Mouse (Mus musculus): ENCODE results near the gene Snapin. TPM values are rescaled to one million over a fixed set of nuclear protein-coding genes. Genes with fewer than 3 reads are reported as not detected.

The Snapin gene
- polyA plus RNA-seq, 1 experiment: 7.1 TPM

GRCm38 (mm10) chr3:90445417-90446200, 45.2 kb downstream of the Snapin start:
- no peak overlapping the region; the same call in 1 of the 2 replicates for H3K27ac ChIP-seq (ENCODE audit: insufficient read depth, low read depth, low read length)
- H3K36me3 ChIP-seq (ENCODE audit: control insufficient read depth, insufficient read depth, low read length): no peaks in the 10 kb centered on the region
- no peaks in the 10 kb centered on the region for H3K27me3 ChIP-seq (ENCODE audit: control insufficient read depth, insufficient read depth, low read length)
- no peak overlapping the region for H3K4me3 ChIP-seq (ENCODE audit: low read depth, low read length)
- TF ChIP-seq CTCF (IDR thresholded peaks at IDR 0.05; ENCODE audit: extremely low read depth, insufficient read length, insufficient replicate concordance, low read depth, low read length) (no peak), POLR2A (IDR thresholded peaks at IDR 0.05; ENCODE audit: low read depth, low read length) (no peak)
- no peaks in the 10 kb centered on the region for H3K4me1 ChIP-seq (ENCODE audit: control insufficient read depth, insufficient read depth, insufficient read length, low read length)
- 83% methylated on average over 11 of the region's 11 CpGs for WGBS

- 90% methylated on average over 3 of the region's 3 CpGs for WGBS
- no peaks in the 10 kb centered on the region for H3K27me3 ChIP-seq (ENCODE audit: control insufficient read depth, insufficient read depth, low read length)
- no peak for TF ChIP-seq CTCF (IDR thresholded peaks at IDR 0.05; ENCODE audit: extremely low read depth, insufficient read length, insufficient replicate concordance, low read depth, low read length)
- no peak for TF ChIP-seq POLR2A (IDR thresholded peaks at IDR 0.05; ENCODE audit: low read depth, low read length)
Measured at GRCm38 (mm10) chr3:90443977-90444376, 46.9 kb downstream of the Snapin start.

GRCm38 (mm10) chr3:90440756-90441155, 50.1 kb downstream of the Snapin start:
- Histone ChIP-seq H3K4me3 (ENCODE audit: low read depth, low read length) (no peak overlapping the region), H3K36me3 (ENCODE audit: control insufficient read depth, insufficient read depth, low read length) (no peaks in the 10 kb centered on the region), H3K4me1 (ENCODE audit: control insufficient read depth, insufficient read depth, insufficient read length, low read length) (no peaks in the 10 kb centered on the region), H3K27me3 (ENCODE audit: control insufficient read depth, insufficient read depth, low read length) (no peaks in the 10 kb centered on the region), H3K27ac (ENCODE audit: insufficient read depth, low read depth, low read length) (no peak overlapping the region)
- WGBS: 77% methylated on average over 2 of the region's 2 CpGs
- TF ChIP-seq CTCF (IDR thresholded peaks at IDR 0.05; ENCODE audit: extremely low read depth, insufficient read length, insufficient replicate concordance, low read depth, low read length) (no peak), POLR2A (IDR thresholded peaks at IDR 0.05; ENCODE audit: low read depth, low read length) (no peak)

More at GRCm38 (mm10) chr3:90443977-90444376, 46.9 kb downstream of the Snapin start:
- Histone ChIP-seq H3K4me3 (ENCODE audit: low read depth, low read length) (no peak overlapping the region), H3K36me3 (ENCODE audit: control insufficient read depth, insufficient read depth, low read length) (no peaks in the 10 kb centered on the region), H3K4me1 (ENCODE audit: control insufficient read depth, insufficient read depth, insufficient read length, low read length) (no peaks in the 10 kb centered on the region), H3K27ac (ENCODE audit: insufficient read depth, low read depth, low read length) (no peak overlapping the region)

Other genes starting within 250 kb of the Snapin start
- gene Creb3l4, start 247.5 kb downstream of the Snapin start, polyA plus RNA-seq (2012; rRNA removed): 6.6 and 7.0 TPM in 2 replicates
- 46.2 and 72.7 TPM in 2 replicates for gene Slc39a1, start 242.9 kb downstream of the Snapin start, polyA plus RNA-seq (2012; rRNA removed)
- 31.4 and 57.0 TPM in 2 replicates for gene Crtc2, start 236.9 kb downstream of the Snapin start, polyA plus RNA-seq (2012; rRNA removed)
- 10.7 and 14.1 TPM in 2 replicates for gene Dennd4b, start 225.8 kb downstream of the Snapin start, polyA plus RNA-seq (2012; rRNA removed)
- gene Gatad2b, start 197.9 kb downstream of the Snapin start, polyA plus RNA-seq (2012; rRNA removed): 9.0 and 15.1 TPM in 2 replicates
- 3.7 and 5.9 TPM in 2 replicates for gene Slc27a3, start 101.1 kb downstream of the Snapin start, polyA plus RNA-seq (2012; rRNA removed)
- 13.6 and 22.4 TPM in 2 replicates for gene Ints3, start 57.4 kb downstream of the Snapin start, polyA plus RNA-seq (2012; rRNA removed)
- 5.1 and 5.9 TPM in 2 replicates for gene Npr1, start 25.2 kb downstream of the Snapin start, polyA plus RNA-seq (2012; rRNA removed)
- 4.3 and 5.9 TPM in 2 replicates for gene Ilf2, start 14.9 kb downstream of the Snapin start, polyA plus RNA-seq (2012; rRNA removed)
- gene Chtop, start 18.5 kb upstream of the Snapin start, polyA plus RNA-seq (2012; rRNA removed): 14.3 and 22.3 TPM in 2 replicates
- gene S100a1, start 23.4 kb upstream of the Snapin start, polyA plus RNA-seq (2012; rRNA removed): 20.2 and 26.8 TPM in 2 replicates
- gene S100a13, start 23.4 kb upstream of the Snapin start, polyA plus RNA-seq (2012; rRNA removed): 8.5 and 9.7 TPM in 2 replicates
- gene S100a14, start 35.8 kb upstream of the Snapin start, polyA plus RNA-seq (2012; rRNA removed): 1.3 and 2.8 TPM in 2 replicates
- 44.9 and 65.1 TPM in 2 replicates for gene S100a16, start 46.2 kb upstream of the Snapin start, polyA plus RNA-seq (2012; rRNA removed)
- gene S100a3, start 69.5 kb upstream of the Snapin start, polyA plus RNA-seq (2012; rRNA removed): not detected in 2 replicates
- gene S100a2, start 99.2 kb upstream of the Snapin start, polyA plus RNA-seq (2012; rRNA removed): not detected in 2 replicates
- gene Gm42674, start 110.9 kb upstream of the Snapin start, polyA plus RNA-seq (2012; rRNA removed): not detected in 2 replicates
- 1.8 and 3.7 TPM in 2 replicates for gene S100a4, start 112.7 kb upstream of the Snapin start, polyA plus RNA-seq (2012; rRNA removed)
- not detected in 2 replicates for gene S100a5, start 117.5 kb upstream of the Snapin start, polyA plus RNA-seq (2012; rRNA removed)
- 234 and 369 TPM in 2 replicates for gene S100a6, start 121.8 kb upstream of the Snapin start, polyA plus RNA-seq (2012; rRNA removed)
- 0.11 TPM in 1 of 2 replicates, not detected in the other for gene S100a7a, start 163.0 kb upstream of the Snapin start, polyA plus RNA-seq (2012; rRNA removed)
- gene S100a8, start 177.9 kb upstream of the Snapin start, polyA plus RNA-seq (2012; rRNA removed): 0.29 TPM in 1 of 2 replicates, not detected in the other
- gene S100a9, start 204.7 kb upstream of the Snapin start, polyA plus RNA-seq (2012; rRNA removed): 0.44 TPM in 1 of 2 replicates, not detected in the other
- gene Pglyrp4, start 235.9 kb upstream of the Snapin start, polyA plus RNA-seq (2012; rRNA removed): not detected in 2 replicates

Data from small intestine, adult 2 months (tissue).